Mouse (Mus musculus): ENCODE data around the gene Olfr521. TPM values are rescaled to one million over a fixed set of nuclear protein-coding genes. Genes with fewer than 3 reads are reported as not detected.
"Not testable (repeated sequence)": the region's sequence is repeated elsewhere in the genome, so short reads cannot be mapped to it uniquely, and the experiment has no call there.

The Olfr521 gene
- polyA plus RNA-seq (2014; fragmentation: Nextera tagmentation; extraction: Ambion mirVana): not detected in 2 replicates

DNA sequence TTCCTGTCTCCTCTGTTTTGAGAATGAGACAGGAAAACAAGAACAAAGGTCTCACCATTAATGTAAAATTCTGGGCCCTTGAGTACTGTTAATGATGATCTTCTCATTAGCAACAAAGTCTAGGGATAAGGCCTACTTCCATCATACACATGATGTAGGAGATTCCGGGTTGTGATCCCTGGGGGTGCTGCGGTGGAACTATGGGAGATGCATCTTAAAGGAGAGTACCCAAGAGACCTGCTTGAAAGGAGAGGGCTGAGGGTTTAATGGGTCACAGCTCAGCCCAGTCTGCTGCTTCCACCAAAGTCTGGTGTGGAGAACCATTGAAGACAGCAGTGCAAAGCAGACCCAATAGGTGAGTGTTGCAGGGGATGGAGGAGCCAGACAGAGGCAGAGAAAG is at the start of gene Olfr521:
TSS of gene Olfr521 (plus strand) at position 301 of the 400 bp plus-strand sequence.
- no peak for ATAC-seq (ENCODE audit: low read depth)
- Histone ChIP-seq H3K9ac (replicated peaks; ENCODE audit: low read depth, low read length) (no peak within 1 kb of the TSS), H3K9me3 (ENCODE audit: control insufficient read depth, low read length) (0 out of 2 replicates have a peak, but pooled peaks cover 5% of the 10 kb centered on the region), H3K27ac (ENCODE audit: low read depth, low read length) (no peak within 1 kb of the TSS), H3K27me3 (ENCODE audit: control insufficient read depth, insufficient read depth, low read length) (no peaks in the 10 kb centered on the region), H3K4me1 (ENCODE audit: control insufficient read depth, insufficient read depth, low read length) (no peaks in the 10 kb centered on the region), H3K4me2 (ENCODE audit: low read depth, low read length) (no peak within 1 kb of the TSS), H3K36me3 (ENCODE audit: control insufficient read depth, insufficient read depth, low read length) (no peaks in the 10 kb centered on the region), H3K4me3 (ENCODE audit: low read depth, low read length) (no peak within 1 kb of the TSS)
- whole genome bisulfite sequencing: 94% methylated on average over 2 of the region's 2 CpGs

DNA sequence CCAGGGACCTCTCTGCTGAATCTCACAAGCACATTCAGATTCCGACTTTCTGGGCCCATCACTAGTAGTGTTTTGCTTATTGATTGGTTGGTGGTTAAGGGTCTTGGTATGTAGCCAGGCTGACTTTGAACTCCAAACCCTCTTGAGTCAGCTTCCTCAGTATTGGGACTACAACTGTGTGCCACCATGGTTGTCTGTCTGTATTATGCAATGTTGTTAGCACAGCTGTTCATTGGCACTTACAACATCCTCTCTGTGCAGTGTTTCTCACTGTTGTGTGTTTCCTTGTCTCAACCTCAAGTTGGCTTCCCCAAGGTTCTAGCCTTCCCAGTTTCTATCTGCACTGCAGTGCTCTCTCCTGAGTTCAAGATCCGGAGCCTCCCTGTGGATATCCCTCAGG is 46.8 kb upstream of the Olfr521 start:
- Histone ChIP-seq H3K27me3 (ENCODE audit: control insufficient read depth, insufficient read depth, low read length) (no peaks in the 10 kb centered on the region), H3K4me2 (ENCODE audit: low read depth, low read length) (no peak overlapping the region), H3K4me1 (ENCODE audit: control insufficient read depth, insufficient read depth, low read length) (no peaks in the 10 kb centered on the region), H3K27ac (ENCODE audit: low read depth, low read length) (no peak overlapping the region), H3K9ac (replicated peaks; ENCODE audit: low read depth, low read length) (no peak overlapping the region), H3K4me3 (ENCODE audit: low read depth, low read length) (no peak overlapping the region), H3K36me3 (ENCODE audit: control insufficient read depth, insufficient read depth, low read length) (no peaks in the 10 kb centered on the region), H3K9me3 (ENCODE audit: control insufficient read depth, low read length) (no peaks in the 10 kb centered on the region)
- no peak for ATAC-seq (ENCODE audit: low read depth)
- 94% methylated on average over 2 of the region's 2 CpGs for WGBS

DNA sequence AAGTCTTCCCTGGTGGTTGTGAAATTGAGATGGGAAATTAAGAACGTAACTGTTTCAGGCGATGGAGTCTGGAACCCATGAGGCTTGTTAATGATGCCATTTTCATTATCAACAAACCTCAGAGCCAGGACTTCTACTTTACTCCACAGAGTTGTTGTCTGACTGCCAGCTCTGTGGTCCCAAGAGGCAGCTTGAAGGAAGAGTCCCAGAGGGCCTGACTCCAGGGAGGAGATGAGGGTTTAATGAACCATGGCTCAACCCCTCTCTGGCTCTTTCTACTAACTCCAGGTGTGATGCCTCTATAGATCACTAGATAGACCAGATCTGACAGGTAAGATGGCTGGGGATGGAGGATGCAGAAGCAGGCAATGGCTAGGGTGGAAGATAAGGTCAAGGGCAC is 33.3 kb upstream of the Olfr521 start, which contains the start of gene Olfr520:
TSS of gene Olfr520 (plus strand) at position 301 of the 400 bp plus-strand sequence.
- Histone ChIP-seq H3K27ac (ENCODE audit: low read depth, low read length) (no peak within 1 kb of the TSS), H3K4me3 (ENCODE audit: low read depth, low read length) (no peak within 1 kb of the TSS), H3K4me2 (ENCODE audit: low read depth, low read length) (no peak within 1 kb of the TSS), H3K9ac (replicated peaks; ENCODE audit: low read depth, low read length) (no peak within 1 kb of the TSS), H3K36me3 (ENCODE audit: control insufficient read depth, insufficient read depth, low read length) (no peaks in the 10 kb centered on the region), H3K9me3 (ENCODE audit: control insufficient read depth, low read length) (no peaks in the 10 kb centered on the region), H3K4me1 (ENCODE audit: control insufficient read depth, insufficient read depth, low read length) (no peaks in the 10 kb centered on the region), H3K27me3 (ENCODE audit: control insufficient read depth, insufficient read depth, low read length) (no peaks in the 10 kb centered on the region)
- 84% methylated on average over 2 of the region's 2 CpGs for WGBS
- ATAC-seq (ENCODE audit: low read depth): no peak

- H3K4me2 ChIP-seq (ENCODE audit: low read depth, low read length): no peak overlapping the region
- H3K27me3 ChIP-seq (ENCODE audit: control insufficient read depth, insufficient read depth, low read length): no peaks in the 10 kb centered on the region
- H3K27ac ChIP-seq (ENCODE audit: low read depth, low read length): no peak overlapping the region
- 98% methylated on average over 2 of the region's 2 CpGs for WGBS
- no peak overlapping the region for H3K9ac ChIP-seq (replicated peaks; ENCODE audit: low read depth, low read length)
- no peak for ATAC-seq (ENCODE audit: low read depth)
- no peak overlapping the region for H3K4me3 ChIP-seq (ENCODE audit: low read depth, low read length)
- H3K36me3 ChIP-seq (ENCODE audit: control insufficient read depth, insufficient read depth, low read length): no peaks in the 10 kb centered on the region
- no peaks in the 10 kb centered on the region for H3K9me3 ChIP-seq (ENCODE audit: control insufficient read depth, low read length)
- no peaks in the 10 kb centered on the region for H3K4me1 ChIP-seq (ENCODE audit: control insufficient read depth, insufficient read depth, low read length)
These were observed 28.7 kb upstream of the Olfr521 start for GRCm38 (mm10) chr7:99734612-99735011.

DNA sequence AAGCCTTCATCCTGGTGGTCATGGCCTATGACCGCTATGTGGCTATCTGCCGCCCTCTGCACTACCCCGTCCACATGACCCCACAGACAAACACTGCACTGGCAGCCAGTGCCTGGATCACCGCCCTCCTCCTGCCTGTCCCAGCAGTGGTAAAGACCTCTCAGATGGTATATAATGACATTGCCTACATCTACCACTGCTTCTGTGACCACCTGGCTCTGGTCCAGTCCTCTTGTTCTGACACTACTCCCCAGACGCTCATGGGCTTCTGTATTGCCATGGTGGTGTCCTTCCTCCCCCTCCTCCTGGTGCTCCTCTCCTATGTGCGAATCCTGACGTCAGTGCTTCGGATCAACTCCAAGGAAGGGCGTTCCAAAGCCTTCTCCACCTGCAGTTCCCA is 27.8 kb upstream of the Olfr521 start:
- not testable (repeated sequence) for H3K27me3 ChIP-seq (ENCODE audit: control insufficient read depth, insufficient read depth, low read length); H3K9me3 ChIP-seq (ENCODE audit: control insufficient read depth, low read length); H3K36me3 ChIP-seq (ENCODE audit: control insufficient read depth, insufficient read depth, low read length); H3K9ac ChIP-seq (replicated peaks; ENCODE audit: low read depth, low read length); H3K4me3 ChIP-seq (ENCODE audit: low read depth, low read length); H3K4me1 ChIP-seq (ENCODE audit: control insufficient read depth, insufficient read depth, low read length); ATAC-seq (ENCODE audit: low read depth); H3K27ac ChIP-seq (ENCODE audit: low read depth, low read length); H3K4me2 ChIP-seq (ENCODE audit: low read depth, low read length)
- 97% methylated on average over 9 of the region's 9 CpGs for WGBS

- H3K4me1 ChIP-seq (ENCODE audit: control insufficient read depth, insufficient read depth, low read length): no peaks in the 10 kb centered on the region
- no peak overlapping the region for H3K4me3 ChIP-seq (ENCODE audit: low read depth, low read length)
- no peak overlapping the region for H3K27ac ChIP-seq (ENCODE audit: low read depth, low read length)
- no peaks in the 10 kb centered on the region for H3K36me3 ChIP-seq (ENCODE audit: control insufficient read depth, insufficient read depth, low read length)
- H3K27me3 ChIP-seq (ENCODE audit: control insufficient read depth, insufficient read depth, low read length): no peaks in the 10 kb centered on the region
- ATAC-seq (ENCODE audit: low read depth): no peak
- H3K9me3 ChIP-seq (ENCODE audit: control insufficient read depth, low read length): no peaks in the 10 kb centered on the region
- WGBS: 67% methylated on average over 9 of the region's 9 CpGs
- H3K9ac ChIP-seq (replicated peaks; ENCODE audit: low read depth, low read length): no peak overlapping the region
- no peak overlapping the region for H3K4me2 ChIP-seq (ENCODE audit: low read depth, low read length)
These were observed 24.0 kb upstream of the Olfr521 start for GRCm38 (mm10) chr7:99739276-99739675.

GRCm38 (mm10) chr7:99781385-99781784 is 18.1 kb downstream of the Olfr521 start:
- H3K27ac ChIP-seq (ENCODE audit: low read depth, low read length): no peak overlapping the region
- WGBS: 76% methylated on average over 5 of the region's 5 CpGs
- H3K4me2 ChIP-seq (ENCODE audit: low read depth, low read length): no peak overlapping the region
- no peak overlapping the region for H3K4me3 ChIP-seq (ENCODE audit: low read depth, low read length)
- H3K9me3 ChIP-seq (ENCODE audit: control insufficient read depth, low read length): no peaks in the 10 kb centered on the region
- H3K36me3 ChIP-seq (ENCODE audit: control insufficient read depth, insufficient read depth, low read length): no peaks in the 10 kb centered on the region
- H3K27me3 ChIP-seq (ENCODE audit: control insufficient read depth, insufficient read depth, low read length): no peaks in the 10 kb centered on the region
- H3K9ac ChIP-seq (replicated peaks; ENCODE audit: low read depth, low read length): no peak overlapping the region
- ATAC-seq (ENCODE audit: low read depth): no peak
- H3K4me1 ChIP-seq (ENCODE audit: control insufficient read depth, insufficient read depth, low read length): no peaks in the 10 kb centered on the region

DNA sequence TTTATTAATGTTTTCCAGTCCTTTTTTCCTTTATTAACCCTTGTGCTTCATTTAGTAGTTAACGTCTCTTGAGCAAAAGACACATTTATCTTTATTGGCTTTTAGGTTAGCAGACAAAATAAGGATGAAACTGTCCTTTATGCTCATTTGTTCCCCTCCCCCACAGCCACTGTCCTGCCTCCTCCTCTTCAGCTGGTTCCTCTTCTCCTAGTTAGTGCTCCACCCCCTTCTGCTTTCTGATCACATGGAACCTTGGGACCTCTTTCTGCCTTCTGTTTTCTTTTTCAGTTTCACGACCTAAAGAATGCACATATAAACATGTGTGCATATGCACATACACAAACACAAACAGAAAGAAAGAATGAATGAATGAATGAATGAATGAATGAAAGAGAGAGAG is 18.6 kb downstream of the Olfr521 start:
- Histone ChIP-seq H3K4me3 (ENCODE audit: low read depth, low read length) (no peak overlapping the region), H3K27me3 (ENCODE audit: control insufficient read depth, insufficient read depth, low read length) (no peaks in the 10 kb centered on the region), H3K36me3 (ENCODE audit: control insufficient read depth, insufficient read depth, low read length) (no peaks in the 10 kb centered on the region), H3K4me2 (ENCODE audit: low read depth, low read length) (no peak overlapping the region), H3K9ac (replicated peaks; ENCODE audit: low read depth, low read length) (no peak overlapping the region), H3K4me1 (ENCODE audit: control insufficient read depth, insufficient read depth, low read length) (no peaks in the 10 kb centered on the region), H3K27ac (ENCODE audit: low read depth, low read length) (no peak overlapping the region), H3K9me3 (ENCODE audit: control insufficient read depth, low read length) (no peaks in the 10 kb centered on the region)
- no peak for ATAC-seq (ENCODE audit: low read depth)
- WGBS: 86% methylated on average over 2 of the region's 2 CpGs

- 80% methylated on average over 7 of the region's 7 CpGs for WGBS
- H3K4me2 ChIP-seq (ENCODE audit: low read depth, low read length): no peak overlapping the region
- ATAC-seq (ENCODE audit: low read depth): no peak
- H3K4me1 ChIP-seq (ENCODE audit: control insufficient read depth, insufficient read depth, low read length): no peaks in the 10 kb centered on the region
- no peak overlapping the region for H3K27ac ChIP-seq (ENCODE audit: low read depth, low read length)
- no peaks in the 10 kb centered on the region for H3K27me3 ChIP-seq (ENCODE audit: control insufficient read depth, insufficient read depth, low read length)
- H3K36me3 ChIP-seq (ENCODE audit: control insufficient read depth, insufficient read depth, low read length): no peaks in the 10 kb centered on the region
- H3K9ac ChIP-seq (replicated peaks; ENCODE audit: low read depth, low read length): no peak overlapping the region
- no peaks in the 10 kb centered on the region for H3K9me3 ChIP-seq (ENCODE audit: control insufficient read depth, low read length)
- H3K4me3 ChIP-seq (ENCODE audit: low read depth, low read length): no peak overlapping the region
These were observed 20.1 kb downstream of the Olfr521 start for GRCm38 (mm10) chr7:99783421-99783820.

- Histone ChIP-seq H3K36me3 (ENCODE audit: control insufficient read depth, insufficient read depth, low read length) (no peaks in the 10 kb centered on the region), H3K9me3 (ENCODE audit: control insufficient read depth, low read length) (no peaks in the 10 kb centered on the region), H3K4me1 (ENCODE audit: control insufficient read depth, insufficient read depth, low read length) (no peaks in the 10 kb centered on the region), H3K27me3 (ENCODE audit: control insufficient read depth, insufficient read depth, low read length) (no peaks in the 10 kb centered on the region), H3K9ac (replicated peaks; ENCODE audit: low read depth, low read length) (no peak overlapping the region), H3K27ac (ENCODE audit: low read depth, low read length) (no peak overlapping the region), H3K4me3 (ENCODE audit: low read depth, low read length) (no peak overlapping the region), H3K4me2 (ENCODE audit: low read depth, low read length) (no peak overlapping the region)
- WGBS: 90% methylated on average over 3 of the region's 3 CpGs
- no peak for ATAC-seq (ENCODE audit: low read depth)
These were observed 22.2 kb downstream of the Olfr521 start for GRCm38 (mm10) chr7:99785553-99785952.
